Mouse (Mus musculus) hindbrain, embryonic 12.5 days (tissue): ENCODE measurements at regions not wholly inside any gene's neighbourhood (a gene's known extent, or its start where the extent isn't known, plus 50 kb on each side); places are given as distances from the start of the nearest gene placed in this dataset.

ENCODE experiments used
- ATAC-seq: fragments of 200-750 bp; cut with Nextera tagmentation; 2 replicates; pipeline ENCODE4 v1.8.0; 2017; ENCODE audit warnings: moderate TSS enrichment; ENCODE audit not compliant: low FRiP score
- H3K27ac ChIP-seq: fragments of 300-500 bp; sonication (generic); 2 replicates; pipeline ENCODE4 v1.5.1; 2016; ENCODE audit warnings: mild to moderate bottlenecking
- H3K27me3 ChIP-seq: fragments of 300-500 bp; sonication (generic); 2 replicates; pipeline ENCODE4 v1.6.1; 2016; ENCODE audit warnings: mild to moderate bottlenecking
- H3K36me3 ChIP-seq: fragments of 300-500 bp; sonication (generic); 2 replicates; pipeline ENCODE4 v1.6.1; 2016; ENCODE audit warnings: mild to moderate bottlenecking
- H3K4me1 ChIP-seq: fragments of 300-500 bp; sonication (generic); 2 replicates; pipeline ENCODE4 v1.6.1; 2016
- H3K4me2 ChIP-seq: fragments of 300-500 bp; sonication (generic); replicated peaks from 2 replicates; pipeline ENCODE4 v1.6.1; 2016; ENCODE audit warnings: mild to moderate bottlenecking
- H3K4me3 ChIP-seq: fragments of 300-500 bp; sonication (generic); 2 replicates; pipeline ENCODE4 v1.5.1; 2016; ENCODE audit warnings: mild to moderate bottlenecking
- H3K9ac ChIP-seq: fragments of 300-500 bp; sonication (generic); 2 replicates; pipeline ENCODE4 v1.6.1; 2016; ENCODE audit warnings: mild to moderate bottlenecking, moderate library complexity
- H3K9me3 ChIP-seq: fragments of 300-500 bp; sonication (generic); replicated peaks from 2 replicates; pipeline ENCODE4 v1.6.1; 2016; ENCODE audit warnings: mild to moderate bottlenecking
- WGBS: fragments of 180-500 bp; shearing (Covaris S2); methylation state at CpG from one replicate; pipeline ENCODE4 v1.1.7; 2016; 5-methylcytosine and 5-hydroxymethylcytosine counted together

- H3K27me3 ChIP-seq, result no peaks in the 10 kb centered on the region
- no peaks in the 10 kb centered on the region for H3K36me3 ChIP-seq
- 90% methylated on average over 3 of the region's 3 CpGs for WGBS
- no peak overlapping the region for H3K4me2 ChIP-seq
- H3K9ac ChIP-seq, result no peak overlapping the region
- no peaks in the 10 kb centered on the region for H3K9me3 ChIP-seq
- H3K27ac ChIP-seq, result no peak overlapping the region
- ATAC-seq, result no peak
- H3K4me1 ChIP-seq, result no peaks in the 10 kb centered on the region
- no peak overlapping the region for H3K4me3 ChIP-seq
These were observed 237.0 kb upstream of the Cited2 start for GRCm38 (mm10) chr10:17486011-17486410.

DNA sequence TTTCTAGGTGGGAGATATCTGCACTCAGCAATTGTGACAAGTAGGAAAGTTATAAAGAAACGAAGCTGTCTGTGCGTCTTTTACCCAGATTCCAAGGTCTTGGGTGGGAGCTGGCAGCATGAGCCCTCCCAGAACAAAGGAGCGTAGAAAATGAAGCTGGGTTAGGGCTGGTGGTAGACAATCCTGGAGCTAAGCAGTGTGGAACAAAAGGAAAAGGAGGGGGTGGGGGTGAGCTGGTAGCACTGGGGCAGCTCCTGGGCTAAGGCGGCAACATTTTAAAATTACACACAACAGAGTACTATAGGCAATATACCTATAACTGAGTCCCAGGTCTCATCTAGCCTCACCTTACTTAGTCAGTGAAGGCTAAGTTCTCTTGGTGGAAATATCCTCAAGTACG lies 235.6 kb upstream of the Cited2 start:
- H3K27me3 ChIP-seq, result no peaks in the 10 kb centered on the region
- no peaks in the 10 kb centered on the region for H3K4me1 ChIP-seq
- no peak overlapping the region for H3K27ac ChIP-seq

DNA sequence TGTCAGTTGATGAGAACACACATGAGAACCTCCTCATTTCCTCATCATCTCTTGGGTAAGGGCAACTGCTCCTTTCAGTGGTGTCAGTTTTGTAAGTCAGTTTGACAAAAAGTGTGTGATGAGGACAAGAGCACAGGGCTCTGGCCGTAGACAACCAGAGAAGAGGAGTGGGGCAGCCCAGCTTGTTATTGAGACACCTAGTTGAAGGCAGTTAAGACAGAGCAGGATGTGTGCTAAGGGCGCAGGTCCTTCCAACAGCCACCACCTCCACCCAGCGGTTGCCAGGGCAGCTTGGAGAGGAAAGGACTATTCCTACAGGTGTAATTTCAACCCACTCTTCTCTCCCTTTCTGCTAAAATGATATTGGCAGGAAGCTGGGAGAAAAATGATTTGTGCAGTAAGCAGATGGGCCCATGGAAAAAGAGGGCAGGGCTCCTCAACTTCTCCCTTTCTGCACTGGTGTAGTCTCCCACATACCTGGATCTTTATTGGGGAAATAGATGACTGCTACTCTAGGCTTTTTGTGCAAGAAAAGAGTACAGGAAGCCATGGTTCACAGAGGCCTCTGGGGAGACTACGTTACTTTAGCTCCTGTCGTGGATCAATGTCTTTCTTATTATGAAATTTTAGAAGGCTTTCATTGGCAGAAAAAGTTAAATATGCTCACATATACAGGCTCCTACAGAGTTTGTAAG lies 231.3 kb upstream of the Cited2 start:
- Histone ChIP-seq H3K4me1 (no peaks in the 10 kb centered on the region), H3K9ac (no peak overlapping the region), H3K4me3 (no peak overlapping the region), H3K27me3 (no peaks in the 10 kb centered on the region), H3K36me3 (no peaks in the 10 kb centered on the region), H3K9me3 (no peaks in the 10 kb centered on the region), H3K4me2 (no peak overlapping the region), H3K27ac (no peak overlapping the region)
- no peak for ATAC-seq
- WGBS, result 81% methylated on average over 5 of the region's 5 CpGs

More for the DNA sequence above, 235.6 kb upstream of the Cited2 start:
- WGBS, result 53% methylated on average over 5 of the region's 5 CpGs
- ATAC-seq, result no peak
- no peak overlapping the region for H3K4me2 ChIP-seq
- H3K4me3 ChIP-seq, result no peak overlapping the region
- H3K9me3 ChIP-seq, result no peaks in the 10 kb centered on the region
- no peaks in the 10 kb centered on the region for H3K36me3 ChIP-seq
- H3K9ac ChIP-seq, result no peak overlapping the region

DNA sequence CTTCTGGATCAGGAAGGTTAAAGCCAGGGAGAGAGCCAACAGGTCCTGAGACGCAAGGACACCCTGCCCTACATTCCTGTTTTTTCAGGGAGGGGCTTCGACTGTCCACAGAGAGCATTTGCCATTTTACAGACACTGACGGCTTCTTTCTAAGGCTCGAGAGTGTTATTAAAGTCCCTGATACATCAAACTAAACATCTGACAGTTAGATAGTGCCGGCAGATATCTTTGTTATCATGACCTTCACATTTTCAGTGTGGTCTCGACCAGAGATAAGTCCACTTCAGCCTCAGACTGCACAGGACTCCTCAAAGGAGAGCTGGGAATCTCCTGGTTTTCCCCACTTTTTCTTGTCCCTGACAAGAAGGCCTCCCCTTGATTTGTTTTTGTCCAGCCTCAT lies 229.9 kb upstream of the Cited2 start:
- Histone ChIP-seq H3K4me3 (no peak overlapping the region), H3K4me1 (no peaks in the 10 kb centered on the region), H3K9ac (no peak overlapping the region), H3K9me3 (no peaks in the 10 kb centered on the region), H3K27ac (no peak overlapping the region), H3K4me2 (no peak overlapping the region), H3K36me3 (no peaks in the 10 kb centered on the region), H3K27me3 (no peaks in the 10 kb centered on the region)
- no peak for ATAC-seq
- 82% methylated on average over 6 of the region's 6 CpGs for WGBS

DNA sequence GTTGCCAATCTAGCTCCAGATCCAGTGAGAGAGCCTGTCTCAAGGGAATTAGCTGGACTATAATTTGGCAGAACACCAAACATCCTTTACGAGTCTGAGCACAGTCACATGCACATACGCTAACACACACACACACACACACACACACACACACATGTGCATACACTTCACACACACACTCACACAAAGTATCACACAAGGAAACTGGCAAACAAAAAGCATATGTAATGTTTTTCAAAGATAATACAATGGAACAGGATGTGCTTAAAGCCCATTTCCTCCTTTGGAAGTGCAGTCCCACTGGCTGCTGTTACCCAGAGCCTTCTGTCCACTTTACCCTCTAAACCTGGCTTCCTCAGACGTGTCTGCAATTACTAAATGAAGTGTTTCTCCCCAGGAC lies 226.2 kb upstream of the Cited2 start:
- Histone ChIP-seq H3K4me1 (no peaks in the 10 kb centered on the region), H3K4me2 (no peak overlapping the region), H3K9me3 (peaks cover 5% of the 10 kb centered on the region), H3K27ac (no peak overlapping the region), H3K36me3 (no peaks in the 10 kb centered on the region), H3K27me3 (no peaks in the 10 kb centered on the region), H3K9ac (no peak overlapping the region), H3K4me3 (no peak overlapping the region)
- 75% methylated on average over 3 of the region's 3 CpGs for WGBS
- ATAC-seq, result no peak

DNA sequence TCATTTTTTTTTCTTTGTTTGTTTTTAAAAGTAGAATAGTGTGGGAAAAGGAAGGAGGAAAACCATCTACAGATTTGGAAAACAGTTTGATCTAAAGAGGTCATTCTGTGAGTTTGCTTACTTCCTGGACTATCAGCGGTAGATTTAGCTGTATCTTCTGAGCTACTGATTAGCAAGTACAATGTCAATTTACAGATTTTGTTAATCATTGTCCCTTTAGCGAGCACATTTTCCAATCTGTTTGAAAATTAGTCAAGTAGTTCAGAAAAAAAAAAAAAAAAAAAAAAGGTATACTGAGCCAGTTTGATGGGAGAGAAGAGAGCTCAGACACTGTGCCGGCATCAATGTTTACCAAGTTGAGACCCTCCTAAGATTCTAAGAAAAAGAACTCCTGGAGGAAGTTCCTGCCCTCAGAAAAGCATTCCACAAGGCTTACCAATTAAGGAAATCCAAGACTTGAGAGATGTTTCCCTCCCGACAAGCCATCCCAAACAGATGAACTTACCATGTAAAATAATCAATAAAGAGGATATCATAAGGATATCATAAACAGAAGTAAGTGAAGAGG lies 212.3 kb upstream of the Cited2 start:
- no peaks in the 10 kb centered on the region for H3K4me1 ChIP-seq
- WGBS, result 85% methylated on average over 4 of the region's 4 CpGs
- H3K4me2 ChIP-seq, result no peak overlapping the region
- H3K4me3 ChIP-seq, result no peak overlapping the region
- H3K9me3 ChIP-seq, result peaks cover 6% of the 10 kb centered on the region
- no peaks in the 10 kb centered on the region for H3K27me3 ChIP-seq
- ATAC-seq, result no peak
- H3K36me3 ChIP-seq, result no peaks in the 10 kb centered on the region
- H3K27ac ChIP-seq, result no peak overlapping the region
- H3K9ac ChIP-seq, result no peak overlapping the region

GRCm38 (mm10) chr10:17511779-17512335 lies 211.2 kb upstream of the Cited2 start:
- Histone ChIP-seq H3K4me2 (no peak overlapping the region; the same call in 1 of the 2 replicates), H3K9ac (no peak overlapping the region), H3K4me3 (no peak overlapping the region), H3K36me3 (no peaks in the 10 kb centered on the region), H3K4me1 (no peaks in the 10 kb centered on the region), H3K9me3 (no peaks in the 10 kb centered on the region), H3K27ac (no peak overlapping the region), H3K27me3 (no peaks in the 10 kb centered on the region)
- 41% methylated on average over 12 of the region's 12 CpGs for WGBS
- no peak for ATAC-seq

GRCm38 (mm10) chr10:17512487-17512886 lies 210.5 kb upstream of the Cited2 start:
- Histone ChIP-seq H3K27me3 (no peaks in the 10 kb centered on the region), H3K36me3 (no peaks in the 10 kb centered on the region), H3K4me1 (no peaks in the 10 kb centered on the region), H3K4me2 (no peak overlapping the region), H3K4me3 (no peak overlapping the region), H3K27ac (no peak overlapping the region), H3K9ac (no peak overlapping the region), H3K9me3 (no peaks in the 10 kb centered on the region)
- 80% methylated on average over 3 of the region's 3 CpGs for WGBS
- no peak for ATAC-seq

GRCm38 (mm10) chr10:17513756-17514155 lies 209.3 kb upstream of the Cited2 start:
- H3K4me1 ChIP-seq, result no peaks in the 10 kb centered on the region
- no peak overlapping the region for H3K4me3 ChIP-seq
- H3K36me3 ChIP-seq, result no peaks in the 10 kb centered on the region
- no peak overlapping the region for H3K9ac ChIP-seq
- WGBS, result 95% methylated on average over 6 of the region's 6 CpGs
- no peaks in the 10 kb centered on the region for H3K9me3 ChIP-seq
- H3K27me3 ChIP-seq, result no peaks in the 10 kb centered on the region
- no peak for ATAC-seq
- no peak overlapping the region for H3K4me2 ChIP-seq
- H3K27ac ChIP-seq, result no peak overlapping the region

DNA sequence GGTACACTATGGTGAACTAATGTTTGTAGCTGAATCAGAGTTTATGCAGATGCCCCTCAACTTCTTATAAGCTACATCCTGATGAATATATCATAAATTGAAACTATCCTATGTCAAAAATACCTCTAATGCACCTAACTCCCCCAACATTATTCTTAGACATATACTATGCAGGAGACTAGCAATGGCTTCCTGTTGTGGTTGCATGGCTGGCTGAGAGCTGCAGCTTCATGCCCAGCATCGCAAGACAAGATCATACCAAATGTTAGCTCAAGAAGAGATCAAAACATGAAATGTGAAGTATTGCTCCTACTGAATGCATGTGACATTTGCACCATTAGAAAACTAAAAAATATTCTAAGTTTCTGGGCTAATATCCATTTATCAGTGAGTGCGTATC lies 206.9 kb upstream of the Cited2 start:
- H3K36me3 ChIP-seq, result no peaks in the 10 kb centered on the region
- H3K9ac ChIP-seq, result no peak overlapping the region
- H3K4me1 ChIP-seq, result no peaks in the 10 kb centered on the region
- no peaks in the 10 kb centered on the region for H3K9me3 ChIP-seq
- 96% methylated on average over 2 of the region's 2 CpGs for WGBS
- H3K27me3 ChIP-seq, result no peaks in the 10 kb centered on the region
- no peak overlapping the region for H3K27ac ChIP-seq
- H3K4me2 ChIP-seq, result no peak overlapping the region
- no peak overlapping the region for H3K4me3 ChIP-seq
- no peak for ATAC-seq

- Histone ChIP-seq H3K4me3 (no peak overlapping the region), H3K9me3 (no peaks in the 10 kb centered on the region), H3K4me1 (no peaks in the 10 kb centered on the region), H3K4me2 (no peak overlapping the region), H3K27ac (no peak overlapping the region), H3K9ac (no peak overlapping the region), H3K36me3 (no peaks in the 10 kb centered on the region), H3K27me3 (no peaks in the 10 kb centered on the region)
- WGBS, result 71% methylated on average over 9 of the region's 9 CpGs
- no peak for ATAC-seq
These were observed 204.4 kb upstream of the Cited2 start for GRCm38 (mm10) chr10:17518423-17519175.

- H3K9ac ChIP-seq, result no peak overlapping the region
- H3K4me1 ChIP-seq, result no peaks in the 10 kb centered on the region
- no peak for ATAC-seq
- H3K27ac ChIP-seq, result no peak overlapping the region
- 46% methylated on average over 5 of the region's 5 CpGs for WGBS
- no peak overlapping the region for H3K4me2 ChIP-seq
- no peaks in the 10 kb centered on the region for H3K9me3 ChIP-seq
- no peaks in the 10 kb centered on the region for H3K36me3 ChIP-seq
- no peak overlapping the region for H3K4me3 ChIP-seq
- no peaks in the 10 kb centered on the region for H3K27me3 ChIP-seq
These were observed 200.9 kb upstream of the Cited2 start for GRCm38 (mm10) chr10:17522026-17522541.
